Mouse (Mus musculus) frontal cortex, adult 2 months (tissue): ENCODE measurements around the gene Rasa3. TPM values are rescaled to one million over a fixed set of nuclear protein-coding genes. Genes with fewer than 3 reads are reported as not detected.

ENCODE experiments used
- DNase-seq, 2 experiments: peaks; one replicate each; pipeline ENCODE4 v3.0.0; 2022; ENCODE audit warnings: low spot score in 1 of 2; ENCODE audit errors: extremely low spot score in 1 of 2
- polyA plus RNA-seq: library from polyadenylated mRNA; depleted of rRNA; stranded (reverse); fragments of >200 nt; gene quantifications from 2 replicates; pipeline ENCODE4 v1.2.3, GENCODE M21; 2012

Rasa3 gene
- polyA plus RNA-seq, 1 experiment = 95.6 TPM

DNA sequence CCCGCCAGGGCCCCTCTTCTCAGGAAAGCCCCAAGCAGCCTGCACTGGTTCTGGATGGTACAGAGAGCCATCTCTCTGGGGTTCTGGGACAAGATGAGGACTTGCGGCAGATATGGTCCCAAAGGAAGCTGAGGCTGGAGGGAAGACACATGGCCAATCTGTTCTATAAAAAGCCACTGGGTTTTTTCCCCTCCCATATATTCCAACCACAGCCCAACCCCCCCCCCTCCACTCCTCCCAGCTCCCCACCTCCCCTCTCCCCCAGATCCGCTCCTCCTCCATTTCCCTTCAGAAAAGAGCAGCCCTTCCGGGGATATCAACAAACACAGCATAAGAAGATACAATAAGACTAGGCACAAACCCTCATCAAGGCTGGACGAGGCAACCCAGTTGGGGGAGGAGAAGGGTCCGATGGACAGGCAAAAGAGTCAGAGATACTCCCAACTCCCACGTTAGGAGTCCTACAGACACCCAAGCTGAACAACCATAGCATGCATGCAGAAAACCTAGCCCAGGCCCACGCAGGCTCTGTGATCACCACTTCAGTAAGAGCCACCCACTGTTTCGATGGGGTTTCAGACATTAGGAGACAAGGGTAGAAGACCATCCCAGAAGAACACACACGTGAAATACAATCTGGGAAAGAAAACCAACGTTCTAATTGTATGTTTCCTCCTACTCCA, 22.9 kb downstream of the Rasa3 start:
- DNase-seq = no peak

DNA sequence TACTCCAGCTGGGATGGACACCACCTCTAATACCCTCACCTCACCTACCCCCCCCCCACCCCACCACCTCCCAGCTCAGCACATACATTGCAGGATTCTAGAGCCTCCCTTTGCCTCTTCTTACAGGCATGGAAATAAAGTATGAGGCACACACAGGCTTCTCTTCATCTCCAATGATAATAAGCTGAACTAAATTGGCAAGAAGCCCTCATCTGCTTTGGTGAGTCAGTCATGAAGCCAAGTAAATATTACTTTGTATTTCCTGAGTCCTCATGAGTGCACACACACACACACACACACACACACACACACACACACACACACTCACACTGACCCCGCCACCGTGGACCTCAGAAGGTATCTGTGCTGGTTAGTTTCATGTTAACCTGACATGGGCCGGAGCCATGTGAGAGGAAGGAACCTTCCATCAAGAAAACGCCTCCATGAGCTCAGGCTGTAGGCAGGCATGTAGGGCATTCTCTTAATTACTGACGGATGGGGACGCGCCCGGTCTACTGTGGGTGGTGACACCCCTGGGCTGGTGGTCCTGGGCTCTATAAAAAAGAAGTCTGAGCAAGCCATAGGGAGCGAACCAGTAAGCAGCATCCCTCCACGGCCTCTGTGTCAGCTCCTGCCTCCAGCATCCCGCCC, 26.7 kb downstream of the Rasa3 start:
- peak in 1 of 2 experiments; percentile 46 for DNase-seq

DNA sequence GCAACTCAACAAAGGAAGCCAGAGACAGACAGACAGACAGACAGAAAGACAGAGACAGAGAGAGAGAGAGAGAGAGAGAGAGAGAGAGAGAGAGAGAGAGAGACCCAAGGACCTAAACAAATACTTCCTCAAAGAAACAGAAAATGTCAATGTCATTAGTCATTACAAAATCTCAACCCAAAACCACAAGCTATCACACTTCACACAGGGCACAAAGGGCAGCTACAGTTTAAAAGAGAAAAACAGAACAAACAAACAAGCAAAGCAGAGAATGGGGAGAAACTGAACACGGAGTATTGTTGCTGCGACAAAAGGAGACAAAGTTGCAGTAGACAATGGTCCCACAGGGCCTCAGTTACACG, 28.3 kb downstream of the Rasa3 start:
- no peak for DNase-seq

DNA sequence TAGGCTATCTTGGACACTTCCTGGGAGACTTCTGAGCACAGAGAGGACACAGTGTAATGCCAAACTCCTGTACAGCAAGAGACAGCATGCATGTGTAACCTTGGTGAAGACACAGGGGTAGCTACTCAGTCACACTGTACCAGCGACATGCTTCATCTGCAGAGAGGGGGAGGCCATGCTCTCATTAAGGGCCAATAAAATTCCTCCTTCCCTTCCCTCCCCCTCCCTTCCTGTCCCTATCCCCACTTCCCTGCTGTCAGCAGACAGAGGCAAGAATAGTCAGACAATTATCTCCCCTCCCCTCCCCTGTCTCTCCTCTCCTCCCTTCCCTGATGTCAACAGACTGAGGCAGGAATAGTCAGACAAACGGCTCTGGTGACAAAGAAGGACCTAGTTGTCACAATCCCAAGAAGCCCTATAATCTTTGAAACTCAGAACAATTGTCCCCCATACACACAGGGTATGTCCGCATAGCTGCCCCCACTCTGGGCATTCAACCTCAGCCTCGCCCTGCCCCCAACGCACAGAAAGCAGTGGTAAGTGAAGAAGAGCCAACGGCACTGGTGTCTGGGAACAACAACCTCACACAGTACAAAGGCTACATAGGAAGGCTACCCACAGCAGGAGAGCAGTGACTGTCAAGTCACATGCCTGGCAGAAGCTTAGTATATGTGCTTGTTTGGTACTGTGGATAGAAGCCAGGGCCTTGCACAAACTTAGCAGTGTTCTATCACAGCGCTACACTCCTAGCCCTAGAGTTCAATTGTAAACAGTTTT, 28.8 kb downstream of the Rasa3 start:
- DNase-seq = no peak

DNA sequence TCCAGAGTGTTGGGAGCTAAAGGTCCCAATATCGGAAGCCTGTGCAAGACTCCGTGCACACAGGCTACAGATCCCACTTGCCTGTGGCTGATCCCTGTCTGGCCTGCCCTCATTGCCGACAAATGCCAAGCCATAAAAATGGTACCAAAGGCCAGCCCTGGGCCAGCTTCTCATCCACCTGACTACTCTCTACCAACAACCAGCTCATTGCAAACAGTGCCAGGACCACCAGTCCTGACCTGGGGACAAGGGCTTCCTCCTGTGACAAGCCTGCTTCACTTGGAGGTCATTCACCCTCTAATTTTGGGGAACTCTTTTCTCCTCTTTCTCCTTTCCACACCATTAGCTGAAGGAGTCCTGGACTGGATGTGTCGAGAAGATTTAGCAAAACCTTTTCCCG, 29.8 kb downstream of the Rasa3 start:
- DNase-seq = no peak

DNA sequence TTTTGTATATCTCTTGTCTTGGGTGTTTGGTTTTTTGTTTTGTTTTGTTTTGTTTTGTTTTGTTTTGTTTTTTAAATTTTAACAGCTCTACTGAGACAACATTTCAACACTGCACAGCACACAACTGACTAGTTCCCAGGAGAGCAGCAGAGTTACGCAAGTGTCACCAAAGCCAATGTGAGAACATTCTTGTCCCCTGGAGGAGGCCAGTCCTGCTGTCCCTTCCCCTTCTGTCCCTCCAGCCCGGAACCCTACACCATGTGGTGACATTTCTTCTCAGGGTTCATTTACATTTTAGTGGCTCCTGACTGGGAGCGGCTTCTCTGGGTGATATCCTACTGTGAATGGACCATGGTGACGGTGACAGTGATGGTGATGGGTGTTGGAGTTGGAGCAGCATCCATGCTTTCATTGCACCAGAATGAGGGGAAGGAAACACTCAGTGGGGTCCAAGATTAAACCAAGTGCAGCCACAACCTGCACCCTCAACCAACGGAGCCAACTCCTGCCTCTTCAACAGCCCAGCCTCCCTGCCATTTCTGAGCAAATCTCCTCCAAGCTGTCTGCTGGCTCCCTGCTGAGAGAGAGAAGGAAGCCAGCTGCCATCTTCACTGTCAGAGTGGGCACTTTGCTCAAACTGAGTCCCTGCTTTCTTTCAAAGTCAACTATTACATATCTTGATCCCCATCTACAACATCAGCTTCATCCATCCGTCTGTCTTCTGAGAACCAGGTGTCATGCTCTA, 32.3 kb downstream of the Rasa3 start:
- DNase-seq = no peak

DNA sequence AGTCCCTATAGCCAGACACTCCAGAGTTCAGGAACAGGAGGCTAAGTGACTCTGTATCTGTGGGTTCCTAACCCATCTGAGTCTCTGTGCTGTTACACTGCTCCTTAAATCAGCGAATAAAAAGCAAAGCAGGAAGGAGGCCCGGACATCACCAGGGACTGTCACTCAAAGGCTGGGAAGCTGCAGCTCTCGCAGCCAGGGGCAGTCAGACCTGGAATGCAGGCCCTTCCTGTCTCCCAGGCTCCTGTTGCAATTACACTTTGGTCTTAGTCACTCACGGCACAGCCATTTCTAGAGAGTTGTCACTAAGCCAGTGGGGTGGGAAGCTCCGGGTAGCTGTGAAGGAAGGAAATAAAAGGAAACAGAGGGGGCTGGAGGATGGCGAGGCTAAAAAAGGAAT, 33.2 kb downstream of the Rasa3 start:
- peak; percentile 74 to 83 for DNase-seq

DNA sequence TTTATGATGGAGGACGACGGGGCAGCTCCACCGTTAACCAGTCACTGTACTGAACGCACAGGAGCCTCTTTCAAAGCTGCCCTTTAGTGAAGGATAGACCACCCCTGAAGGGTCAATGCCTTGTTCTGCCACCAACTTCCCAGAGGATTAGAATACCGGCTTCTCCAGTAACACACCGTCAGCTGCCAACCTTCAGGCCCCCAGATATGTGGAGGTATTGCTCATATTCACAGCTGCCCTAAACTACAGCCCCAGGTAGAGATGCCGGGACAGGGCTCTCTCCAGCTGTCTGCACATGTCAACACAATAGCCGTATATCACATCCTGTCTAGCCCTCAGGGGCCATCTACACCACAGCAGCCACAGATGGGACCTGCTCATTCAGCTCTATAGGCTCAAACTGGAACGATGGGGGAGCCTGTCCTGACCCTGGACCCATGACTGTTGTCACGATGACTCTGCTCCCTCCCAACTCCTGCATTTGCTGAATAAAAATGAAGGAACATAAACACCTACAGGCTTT, 34.7 kb downstream of the Rasa3 start:
- no peak for DNase-seq

DNA sequence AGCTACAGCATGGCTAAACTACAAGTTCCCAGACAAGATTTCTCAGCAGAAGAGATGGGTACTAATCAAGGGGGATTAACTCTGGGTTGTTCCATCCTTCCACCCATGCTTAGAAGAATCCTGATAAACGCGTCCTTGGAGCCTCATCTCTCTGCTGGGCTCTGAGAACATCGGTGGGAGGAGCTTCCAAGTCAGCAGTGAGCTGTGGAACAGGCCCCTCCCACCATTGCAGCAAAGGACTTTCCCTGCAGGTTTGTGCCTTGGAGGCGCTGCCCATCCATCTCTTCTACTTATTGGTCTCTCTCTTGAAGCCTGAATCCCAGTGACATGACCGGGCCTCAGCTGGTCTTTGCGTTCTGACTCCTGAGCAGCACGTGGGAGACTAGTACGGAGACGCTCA, 36.2 kb downstream of the Rasa3 start:
- DNase-seq = peak in 1 of 2 experiments; percentile 59

DNA sequence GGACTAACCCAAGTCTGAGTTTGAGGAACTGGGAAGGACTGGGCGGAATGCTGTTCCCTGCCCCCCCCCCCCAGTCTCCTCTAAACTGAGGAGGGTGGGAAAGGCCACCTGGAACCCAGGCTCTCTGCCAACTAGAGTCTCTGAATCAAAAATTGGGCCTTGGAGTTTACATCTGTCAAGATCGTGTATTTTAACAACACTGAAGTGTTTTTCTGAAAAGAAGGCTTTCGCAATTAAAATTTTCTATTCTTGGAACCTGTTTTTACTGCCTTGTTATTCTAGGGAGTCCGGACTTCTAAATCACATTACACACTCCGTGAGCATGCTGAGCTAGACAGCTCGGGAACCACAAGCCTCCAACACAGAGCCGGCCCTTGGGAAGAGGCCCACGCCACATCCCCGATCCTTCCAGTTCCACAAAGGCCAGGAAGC, 36.9 kb downstream of the Rasa3 start:
- DNase-seq = peak in 1 of 2 experiments; percentile 57

DNA sequence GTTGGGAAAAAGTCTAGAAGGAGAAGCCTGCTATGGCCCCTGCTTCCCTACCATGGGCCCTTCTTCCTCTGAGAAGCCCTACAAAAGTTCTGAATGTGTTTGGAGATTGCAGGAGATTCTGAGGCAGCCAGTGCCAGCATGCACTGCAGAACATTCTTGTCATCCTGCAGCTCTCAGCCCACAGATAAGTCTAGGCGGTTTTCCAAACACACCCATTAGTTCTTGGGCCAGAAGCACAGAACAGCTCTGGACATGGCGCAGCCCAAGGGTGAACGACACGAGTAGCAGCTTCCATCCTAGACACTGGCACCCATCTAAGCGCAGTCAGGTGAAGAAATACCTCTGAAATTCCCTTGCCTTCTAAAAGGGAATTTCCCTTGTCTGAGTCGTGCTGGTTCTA, 44.3 kb downstream of the Rasa3 start:
- DNase-seq = no peak

DNA sequence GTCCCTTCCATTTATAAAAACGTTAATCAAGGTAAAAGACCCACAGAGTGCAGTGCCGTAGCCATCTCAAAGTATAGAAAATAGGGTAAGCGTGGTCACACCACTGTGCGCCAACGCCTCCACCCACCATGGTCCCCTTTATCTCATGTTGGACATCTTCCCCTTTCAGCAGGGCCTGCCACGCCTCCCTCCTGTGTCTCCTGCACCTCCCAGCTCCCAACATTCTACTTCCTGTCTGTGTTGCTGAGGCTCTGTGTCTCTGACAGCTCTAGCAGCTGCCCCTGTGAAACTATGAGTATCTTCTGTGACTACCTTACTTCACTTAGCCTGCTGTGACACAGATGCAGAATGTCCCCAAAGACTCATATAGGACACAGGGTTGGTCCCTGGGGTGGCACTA, 45.1 kb downstream of the Rasa3 start:
- no peak for DNase-seq

DNA sequence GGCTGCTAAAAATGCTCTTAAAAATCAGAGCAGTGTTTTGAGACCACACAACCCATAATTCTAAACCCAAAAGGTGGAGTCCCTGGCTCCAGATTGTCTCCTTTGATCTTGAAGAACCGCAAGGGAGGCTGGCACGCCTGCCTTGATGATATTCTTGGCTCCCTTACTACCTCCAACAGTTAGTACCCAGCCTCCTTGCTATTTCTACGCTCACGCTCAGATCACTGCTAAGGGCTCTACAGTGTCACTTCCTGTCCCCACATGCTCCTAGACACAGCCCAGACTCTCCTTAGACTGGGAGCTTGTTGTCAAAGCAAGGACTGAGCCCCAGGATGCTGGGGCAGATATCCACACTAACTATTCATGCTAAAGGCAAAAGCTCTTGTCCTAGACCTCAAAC, 46.6 kb downstream of the Rasa3 start:
- no peak for DNase-seq

DNA sequence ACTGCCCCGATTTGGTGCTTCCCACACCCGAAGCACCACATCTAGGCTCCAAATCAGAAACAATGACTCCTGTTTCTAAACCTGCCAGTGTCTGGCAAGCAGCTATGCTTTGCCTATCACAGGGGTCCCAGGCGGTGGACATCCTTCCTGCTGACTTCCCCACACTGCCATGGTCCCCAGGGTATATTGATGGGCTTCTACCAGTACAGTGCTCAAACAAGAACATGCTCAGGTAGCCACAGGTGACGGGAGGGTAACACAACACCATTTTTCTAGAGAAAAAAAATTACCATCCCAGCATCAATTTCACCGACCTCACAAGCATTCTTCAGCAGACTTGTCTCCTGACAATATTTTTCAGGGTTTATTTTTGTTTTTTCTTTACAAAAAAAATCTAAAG, 47.2 kb downstream of the Rasa3 start:
- no peak for DNase-seq

DNA sequence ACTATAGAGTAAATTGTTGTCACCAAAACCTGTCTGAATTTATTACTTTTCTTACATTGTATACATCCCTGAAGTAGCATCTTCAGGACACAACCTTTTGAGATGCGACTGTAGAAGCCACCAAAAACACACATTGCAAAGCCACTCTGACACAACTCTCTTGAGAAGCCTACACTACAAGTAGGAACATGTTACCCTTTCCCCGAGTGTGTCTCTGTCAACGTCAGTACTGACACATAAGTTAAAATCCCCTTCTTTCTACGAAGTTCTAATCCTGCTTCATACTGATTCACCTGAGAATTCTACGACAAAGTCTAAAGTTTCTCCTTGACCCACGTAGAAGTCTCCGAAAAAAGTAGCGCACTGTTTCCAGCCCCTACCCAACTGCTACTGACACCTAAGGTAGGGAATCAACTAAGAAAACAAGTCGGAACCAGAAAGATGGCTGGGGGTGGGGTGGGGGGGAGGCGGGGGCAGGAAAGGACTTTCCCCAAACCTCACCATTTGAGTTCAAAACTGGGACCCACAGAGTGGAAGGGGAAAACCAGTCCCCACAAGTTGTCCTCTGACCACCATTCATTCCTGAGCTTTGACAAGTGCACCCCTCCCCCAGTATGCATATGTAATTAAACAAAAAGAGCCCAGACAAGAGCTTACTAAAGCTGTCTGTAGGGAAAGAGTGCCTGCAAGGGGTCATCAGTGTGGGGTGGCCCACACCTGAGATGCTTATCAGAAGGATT, 47.9 kb downstream of the Rasa3 start:
- DNase-seq = no peak

DNA sequence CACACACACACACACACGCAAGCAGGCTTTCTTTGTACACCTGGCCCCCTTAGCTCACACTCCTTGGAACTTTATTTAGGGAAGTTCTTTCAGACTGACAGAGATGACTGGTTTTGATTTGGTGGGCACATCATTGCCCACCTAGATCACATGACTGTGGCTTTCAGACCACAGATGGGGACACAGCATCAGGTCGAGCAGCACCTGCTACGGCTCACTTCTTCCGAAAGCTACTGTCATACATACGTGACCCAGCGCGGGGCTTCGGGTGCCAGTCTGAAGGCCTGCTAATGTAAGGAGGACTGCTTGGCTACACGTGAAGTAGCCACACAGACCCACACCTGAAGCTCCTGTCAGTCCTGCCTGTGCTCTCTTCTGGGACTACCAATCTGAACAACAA, 49.3 kb downstream of the Rasa3 start:
- no peak for DNase-seq

DNA sequence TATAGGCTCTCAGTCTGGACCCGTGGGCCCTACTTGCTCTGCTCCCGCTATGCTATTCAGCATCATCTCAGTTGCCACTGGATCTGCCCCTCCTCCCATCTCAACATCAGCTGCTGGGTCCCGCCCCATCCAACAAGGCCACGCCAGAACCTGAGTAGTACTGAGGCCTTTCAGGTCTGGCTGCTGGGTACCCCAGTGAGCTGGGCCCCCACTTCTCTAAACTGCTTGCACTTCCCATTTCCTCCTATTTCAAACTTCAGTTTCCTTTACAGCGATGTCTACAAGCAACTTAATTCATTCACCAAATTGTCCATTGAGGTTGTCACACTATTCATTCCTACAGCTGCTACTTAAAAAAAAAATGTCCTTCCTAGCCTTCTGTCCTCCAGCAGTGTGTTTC, 49.8 kb downstream of the Rasa3 start:
- DNase-seq = no peak

DNA sequence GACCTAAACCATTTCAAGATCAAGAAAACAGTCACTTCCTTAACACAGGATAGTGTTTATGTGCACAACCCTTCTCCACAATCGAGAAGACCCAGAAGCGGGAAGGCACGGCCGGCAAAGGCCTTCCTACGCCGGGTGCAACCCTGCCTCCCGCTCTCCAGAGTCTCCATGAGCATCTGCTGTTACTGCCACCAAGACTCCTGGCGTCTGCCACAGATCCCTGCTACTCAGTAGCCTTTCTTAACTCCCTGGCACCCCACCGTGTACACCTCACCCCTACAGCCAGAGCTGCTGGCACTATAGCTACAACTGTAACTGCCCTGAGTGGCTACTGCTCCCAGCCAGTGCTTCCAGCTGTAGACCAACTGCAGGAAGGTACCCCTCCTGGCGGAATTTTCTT, 51.3 kb downstream of the Rasa3 start:
- DNase-seq = no peak

DNA sequence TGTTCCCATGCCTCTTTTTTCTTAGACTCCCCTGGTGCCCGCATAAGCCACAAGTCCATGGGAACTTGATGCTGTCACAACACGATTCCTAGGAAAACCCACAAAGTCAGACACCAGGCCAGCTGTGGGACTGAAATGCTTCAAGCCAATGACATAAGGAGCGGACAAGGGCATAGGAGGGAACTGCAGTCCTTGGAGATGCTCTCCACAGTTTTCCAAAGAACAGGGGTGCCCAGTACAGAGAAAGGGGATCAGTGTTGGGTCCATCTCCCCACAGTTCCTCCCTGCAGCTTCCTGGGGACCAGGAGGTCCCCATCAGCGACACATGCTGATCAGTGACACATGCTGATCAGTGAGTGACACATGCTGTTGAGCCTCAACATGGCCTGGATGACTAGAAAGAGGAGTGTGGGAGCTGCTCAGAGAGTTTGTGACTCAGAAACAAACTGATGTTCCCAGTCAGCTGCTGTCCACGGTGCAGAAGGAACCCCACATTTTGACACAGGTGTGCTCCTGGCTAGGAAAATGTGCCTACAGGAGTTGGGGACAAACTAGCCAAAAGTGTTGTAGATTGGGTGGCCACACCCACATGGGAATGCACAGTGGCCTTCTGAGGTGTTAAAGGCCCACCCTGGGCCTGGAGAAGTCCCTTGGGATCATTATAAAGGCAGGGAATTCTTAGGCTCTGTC, 52.0 kb downstream of the Rasa3 start:
- DNase-seq = no peak

DNA sequence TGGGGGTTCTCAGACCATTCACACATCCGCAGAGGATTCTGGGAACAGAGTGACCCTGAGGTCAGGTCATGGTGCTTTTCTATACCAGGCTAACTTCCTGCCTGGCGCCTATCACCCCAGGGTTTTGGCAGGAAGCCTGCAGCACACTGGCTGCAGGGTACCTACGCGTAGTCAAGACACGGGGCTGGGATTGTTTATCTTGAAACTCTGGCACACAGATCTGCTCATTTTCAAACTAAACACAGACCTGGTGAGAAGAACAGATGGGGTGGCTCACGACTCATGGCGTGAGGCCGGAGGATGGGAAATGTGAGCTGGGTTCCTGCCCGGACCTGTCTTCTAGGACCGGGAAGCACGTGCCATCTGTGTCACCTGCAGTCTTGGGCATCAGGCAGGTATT, 52.5 kb downstream of the Rasa3 start:
- DNase-seq = peak; percentile 72 to 84
